9 mouse cellular contexts compared by ENCODE assay signal in genomic region chr16:44331154-44331553, GRCm38 (mm10). TPM values are rescaled to one million over a fixed set of nuclear protein-coding genes. Genes with fewer than 3 reads are reported as not detected.
A peak's percentile ranks its signal among the peaks of the same experiment; 100 is the strongest.
DNase-seq lines count a peak whose midpoint lies in the region; ATAC-seq lines count a peak whose summit lies in the region.
"Had no signal": no experiment of that assay in that cellular context is flagged by ENCODE, and none has a peak within 500 bp of the region (broad histone marks: within the 10 kb centered on the region; RNA-seq: fewer than 3 reads in every experiment).

No protein-coding gene starts in this region.

- ATAC-seq in intestine, embryonic 15.5 days, result no peak
- ATAC-seq in intestine, embryonic 16.5 days, result no peak
- ATAC-seq in forebrain, embryonic 15.5 days (replicated peaks), result 0 out of 2 replicates have a peak, but pooled peaks have one; percentile 49
- peak; percentile 29; the same call in 1 of the 2 replicates for ATAC-seq in midbrain, embryonic 14.5 days (ENCODE audit: low FRiP score, low TSS enrichment)
- ATAC-seq in erythroblast, adult 5-6 weeks (replicated peaks; ENCODE audit: low FRiP score, poor library complexity, severe bottlenecking), result no peak

- no peaks in the 10 kb centered on the region for H3K36me3 ChIP-seq in intestine, embryonic 15.5 days
- H3K36me3 ChIP-seq in intestine, embryonic 16.5 days (ENCODE audit: control insufficient read depth, insufficient read depth, low read length), result no peaks in the 10 kb centered on the region
- no peaks in the 10 kb centered on the region for H3K36me3 ChIP-seq in forebrain, embryonic 15.5 days
- H3K36me3 ChIP-seq in midbrain, embryonic 14.5 days (ENCODE audit: control insufficient read depth, insufficient read depth, low read length), result no peaks in the 10 kb centered on the region

- H3K9ac ChIP-seq in intestine, embryonic 15.5 days, result no peak overlapping the region
- no peak overlapping the region for H3K9ac ChIP-seq in intestine, embryonic 16.5 days (ENCODE audit: low read depth, low read length)
- H3K9ac ChIP-seq in forebrain, embryonic 15.5 days (replicated peaks), result no peak overlapping the region
- no peak overlapping the region for H3K9ac ChIP-seq in midbrain, embryonic 14.5 days (replicated peaks; ENCODE audit: low read length)

- H3K4me1 ChIP-seq in intestine, embryonic 15.5 days (replicated peaks), result 0 out of 2 replicates have a peak, but pooled peaks cover 6% of the 10 kb centered on the region
- 0 out of 2 replicates have a peak, but pooled peaks cover 4% of the 10 kb centered on the region for H3K4me1 ChIP-seq in intestine, embryonic 16.5 days (ENCODE audit: control insufficient read depth, insufficient read depth, low read length)
- H3K4me1 ChIP-seq in forebrain, embryonic 15.5 days, result peaks cover 13% of the 10 kb centered on the region
- H3K4me1 ChIP-seq in midbrain, embryonic 14.5 days (ENCODE audit: control insufficient read depth, insufficient read depth, low read length), result no peaks in the 10 kb centered on the region

- H3K9me3 ChIP-seq in intestine, embryonic 15.5 days, result no peaks in the 10 kb centered on the region
- H3K9me3 ChIP-seq in intestine, embryonic 16.5 days (ENCODE audit: control insufficient read depth, low read length), result 0 out of 2 replicates have a peak, but pooled peaks cover 6% of the 10 kb centered on the region
- H3K9me3 ChIP-seq in forebrain, embryonic 15.5 days, result no peaks in the 10 kb centered on the region
- no peaks in the 10 kb centered on the region for H3K9me3 ChIP-seq in midbrain, embryonic 14.5 days (ENCODE audit: control insufficient read depth, low read length)

- WGBS in intestine, embryonic 15.5 days, result 38% methylated on average over 9 of the region's 9 CpGs
- WGBS in intestine, embryonic 16.5 days, result 36% methylated on average over 9 of the region's 9 CpGs
- 17% methylated on average over 9 of the region's 9 CpGs for WGBS in forebrain, embryonic 15.5 days
- WGBS in midbrain, embryonic 14.5 days, result 18% methylated on average over 9 of the region's 9 CpGs

- no peak overlapping the region for H3K27ac ChIP-seq in intestine, embryonic 15.5 days
- no peak overlapping the region for H3K27ac ChIP-seq in intestine, embryonic 16.5 days (ENCODE audit: low read length)
- H3K27ac ChIP-seq in forebrain, embryonic 15.5 days (replicated peaks), result no peak overlapping the region
- H3K27ac ChIP-seq in midbrain, embryonic 14.5 days (replicated peaks; ENCODE audit: low read depth, low read length), result no peak overlapping the region

- 0 out of 2 replicates have a peak, but pooled peaks cover 3% of the 10 kb centered on the region for H3K27me3 ChIP-seq in intestine, embryonic 15.5 days (replicated peaks)
- H3K27me3 ChIP-seq in intestine, embryonic 16.5 days (replicated peaks; ENCODE audit: control insufficient read depth, insufficient read depth, low read length), result peaks cover 6% of the 10 kb centered on the region; the same call in 1 of the 2 replicates
- H3K27me3 ChIP-seq in forebrain, embryonic 15.5 days, result 0 out of 2 replicates have a peak, but pooled peaks cover 11% of the 10 kb centered on the region
- peaks cover 10% of the 10 kb centered on the region for H3K27me3 ChIP-seq in midbrain, embryonic 14.5 days (ENCODE audit: control insufficient read depth, insufficient read depth, low read length)

- 0 out of 2 replicates have a peak overlapping the region, but pooled peaks have one; percentile 100 for H3K4me2 ChIP-seq in intestine, embryonic 15.5 days (replicated peaks)
- H3K4me2 ChIP-seq in intestine, embryonic 16.5 days (ENCODE audit: low read depth, low read length), result no peak overlapping the region
- no peak overlapping the region for H3K4me2 ChIP-seq in forebrain, embryonic 15.5 days (replicated peaks)
- H3K4me2 ChIP-seq in midbrain, embryonic 14.5 days (ENCODE audit: low read length), result peak overlapping the region; percentile 99

- peak; percentile 56 for DNase-seq in cerebellum, adult 11-12 months
- DNase-seq in midbrain, embryonic 14.5 days, result peak; percentile 64
- no peak for DNase-seq in liver
- DNase-seq in lung, adult 18-20 months, result no peak

- no peak overlapping the region for H3K4me3 ChIP-seq in intestine, embryonic 15.5 days (replicated peaks)
- H3K4me3 ChIP-seq in intestine, embryonic 16.5 days (ENCODE audit: low read length), result no peak overlapping the region
- no peak overlapping the region for H3K4me3 ChIP-seq in forebrain, embryonic 15.5 days
- no peak overlapping the region for H3K4me3 ChIP-seq in midbrain, embryonic 14.5 days (replicated peaks; ENCODE audit: low read depth, low read length)

RNA-seq across cellular contexts. Expression of gene Sidt1, which starts 1.8 kb away (rescaled TPM):
- 1.1 and 1.5 TPM in 2 replicates for polyA plus RNA-seq in intestine, embryonic 15.5 days (2015; fragmentation: Nextera tagmentation; extraction: Ambion mirVana)
- 1.2 and 1.3 TPM in 2 replicates for polyA plus RNA-seq in intestine, embryonic 16.5 days (2015; fragmentation: Nextera tagmentation; extraction: Ambion mirVana)
- 3.1 and 3.5 TPM in 2 replicates for polyA plus RNA-seq in forebrain, embryonic 15.5 days (2015; fragmentation: Nextera tagmentation; extraction: Ambion mirVana)
- polyA plus RNA-seq in midbrain, embryonic 14.5 days (2014; fragmentation: Nextera tagmentation; extraction: Ambion mirVana), result 3.4 and 7.6 TPM in 2 replicates
- 0.19 and 1.0 TPM in 2 replicates for total RNA-seq in erythroblast, adult 5-6 weeks (2015; ENCODE audit: low replicate concordance)
- not detected in 2 replicates for total RNA-seq in erythroblast, adult 5-6 weeks (2017; ENCODE audit: low replicate concordance)
- total RNA-seq: gastrocnemius, adult 8-10 months had no signal

RNA-seq across cellular contexts. Expression of gene Spice1, which starts 15.8 kb away (rescaled TPM):
- polyA plus RNA-seq in intestine, embryonic 15.5 days (2015; fragmentation: Nextera tagmentation; extraction: Ambion mirVana), result 19.5 and 22.2 TPM in 2 replicates
- 16.0 and 17.5 TPM in 2 replicates for polyA plus RNA-seq in intestine, embryonic 16.5 days (2015; fragmentation: Nextera tagmentation; extraction: Ambion mirVana)
- 20.6 and 23.4 TPM in 2 replicates for polyA plus RNA-seq in forebrain, embryonic 15.5 days (2015; fragmentation: Nextera tagmentation; extraction: Ambion mirVana)
- polyA plus RNA-seq in midbrain, embryonic 14.5 days (2014; fragmentation: Nextera tagmentation; extraction: Ambion mirVana), result 9.6 and 16.6 TPM in 2 replicates
- total RNA-seq in erythroblast, adult 5-6 weeks (2015; ENCODE audit: low replicate concordance), result 7.3 and 20.7 TPM in 2 replicates
- total RNA-seq in erythroblast, adult 5-6 weeks (2017; ENCODE audit: low replicate concordance), result 31.2 and 35.4 TPM in 2 replicates

Comparison
In these comparisons a context has a peak if more than half of its experiments do, and no peak if none do; other contexts are left out.
1. H3K4me2 ChIP-seq: peak in intestine, embryonic 15.5 days (single experiment) and midbrain, embryonic 14.5 days (single experiment); none in intestine, embryonic 16.5 days (single experiment) and forebrain, embryonic 15.5 days (single experiment).
2. ATAC-seq: peak in forebrain, embryonic 15.5 days (single experiment) and midbrain, embryonic 14.5 days (single experiment); none in intestine, embryonic 15.5 days (single experiment), intestine, embryonic 16.5 days (single experiment) and erythroblast, adult 5-6 weeks (single experiment).
3. DNase-seq: peak in cerebellum, adult 11-12 months (single experiment) and midbrain, embryonic 14.5 days (single experiment); none in liver (single experiment) and lung, adult 18-20 months (0 of 2).